Comparison of ENCODE assay signal across 15 mouse cellular contexts in the genomic region with DNA sequence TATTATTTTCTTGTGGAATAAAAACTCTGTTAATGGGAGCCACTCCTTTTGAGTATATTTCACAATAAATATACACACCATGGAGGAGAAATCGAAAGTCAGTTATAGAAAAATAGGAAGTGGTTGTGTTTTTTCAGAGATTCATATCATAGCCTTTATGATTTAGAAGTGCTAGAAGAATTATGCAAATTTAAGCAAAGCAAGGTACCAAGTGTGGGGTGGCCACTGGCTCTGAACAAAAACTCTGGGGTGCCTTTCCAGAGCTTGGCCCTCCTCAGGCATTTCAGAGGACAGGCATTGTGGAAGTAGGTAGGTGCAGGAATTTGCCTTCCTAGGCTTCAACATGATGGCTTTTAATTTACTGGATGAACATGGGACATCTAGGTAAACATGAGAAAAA. TPM values are rescaled to one million over a fixed set of nuclear protein-coding genes. Genes with fewer than 3 reads are reported as not detected.
"Had no signal": no experiment of that assay in that cellular context is flagged by ENCODE, and none has a peak within 500 bp of the region (broad histone marks: within the 10 kb centered on the region; RNA-seq: fewer than 3 reads in every experiment).

No protein-coding gene starts in this region.

RNA-seq across cellular contexts. Expression of a gene that starts 11.6 kb away (rescaled TPM):
- polyA plus RNA-seq: kidney, embryonic 14.5 days; kidney, postnatal 0 days; limb, embryonic 10.5 days; limb, embryonic 13.5 days; liver, embryonic 12.5 days; midbrain, embryonic 10.5 days; midbrain, embryonic 13.5 days; midbrain, embryonic 16.5 days; neural tube, embryonic 12.5 days; neural tube, embryonic 15.5 days; stomach, embryonic 15.5 days had no signal

RNA-seq across cellular contexts. Expression of a gene that starts 39.3 kb away (rescaled TPM):
- total RNA-seq: layer of hippocampus, adult 2 months; layer of hippocampus, postnatal 25 days; left cerebral cortex, adult 18-20 months; left cerebral cortex, postnatal 25 days had no signal
- polyA plus RNA-seq: midbrain, embryonic 13.5 days; midbrain, embryonic 16.5 days; neural tube, embryonic 12.5 days; neural tube, embryonic 15.5 days had no signal

RNA-seq across cellular contexts. Expression of a gene that starts 53.9 kb away (rescaled TPM):
- total RNA-seq: layer of hippocampus, adult 2 months; layer of hippocampus, postnatal 25 days; left cerebral cortex, adult 18-20 months had no signal
- polyA plus RNA-seq: kidney, embryonic 14.5 days; limb, embryonic 10.5 days; limb, embryonic 13.5 days; liver, embryonic 12.5 days; midbrain, embryonic 10.5 days; midbrain, embryonic 13.5 days; midbrain, embryonic 16.5 days; neural tube, embryonic 12.5 days; neural tube, embryonic 15.5 days had no signal
